12 mouse cellular contexts compared by ENCODE assay signal in the genomic region with DNA sequence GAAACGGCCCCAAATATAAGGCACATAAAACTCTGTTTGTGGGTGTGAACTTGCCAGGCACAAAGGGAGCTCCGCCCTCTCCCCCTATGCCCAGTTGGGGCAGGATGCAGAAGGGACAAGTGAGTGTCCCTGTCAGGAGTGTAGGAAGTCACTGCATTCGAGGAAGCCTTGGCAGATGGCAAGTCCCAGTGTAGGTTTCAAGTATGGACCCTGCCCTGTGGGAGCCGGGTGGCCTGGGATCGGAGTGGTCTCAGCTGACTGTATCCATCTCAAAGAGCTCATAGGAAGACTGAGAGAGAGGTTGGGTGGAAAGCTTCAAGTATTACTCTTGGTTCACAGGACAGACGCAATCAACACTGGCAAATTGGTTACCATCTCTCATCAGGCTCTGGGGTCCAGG. TPM values are rescaled to one million over a fixed set of nuclear protein-coding genes. Genes with fewer than 3 reads are reported as not detected.
A peak's percentile ranks its signal among the peaks of the same experiment; 100 is the strongest.
DNase-seq lines count a peak whose midpoint lies in the region; ATAC-seq and TF ChIP-seq lines count a peak whose summit lies in the region.
"Had no signal": no experiment of that assay in that cellular context is flagged by ENCODE, and none has a peak within 500 bp of the region (broad histone marks: within the 10 kb centered on the region; RNA-seq: fewer than 3 reads in every experiment).

No protein-coding gene starts in this region.

- H3K9ac ChIP-seq in stomach, embryonic 16.5 days (ENCODE audit: low read length): no peak overlapping the region
- no peak overlapping the region for H3K9ac ChIP-seq in stomach, postnatal 0 days (ENCODE audit: low read length)
- H3K9ac ChIP-seq in hindbrain, embryonic 14.5 days: peak overlapping the region; percentile 0; the same call in 1 of the 2 replicates
- H3K9ac ChIP-seq in midbrain, embryonic 13.5 days (replicated peaks): no peak overlapping the region
- H3K9ac ChIP-seq: liver, embryonic 12.5 days had no signal

- H3K4me3 ChIP-seq in stomach, embryonic 16.5 days (replicated peaks; ENCODE audit: low read length): no peak overlapping the region
- H3K4me3 ChIP-seq in stomach, postnatal 0 days (ENCODE audit: low read depth, low read length): no peak overlapping the region
- no peak overlapping the region for H3K4me3 ChIP-seq in hindbrain, embryonic 14.5 days (replicated peaks; ENCODE audit: low read length)
- H3K4me3 ChIP-seq in midbrain, embryonic 13.5 days (replicated peaks): no peak overlapping the region
- H3K4me3 ChIP-seq: liver, embryonic 12.5 days had no signal

- ATAC-seq in stomach, embryonic 16.5 days (ENCODE audit: insufficient read depth, low FRiP score): no peak
- no peak for ATAC-seq in stomach, postnatal 0 days (ENCODE audit: low FRiP score, low TSS enrichment)
- no peak for ATAC-seq in hindbrain, embryonic 14.5 days (ENCODE audit: low FRiP score)
- peak; percentile 16; the same call in 1 of the 2 replicates for ATAC-seq in midbrain, embryonic 13.5 days
- ATAC-seq: liver, embryonic 12.5 days; Patski had no signal

- H3K4me1 ChIP-seq in stomach, embryonic 16.5 days (ENCODE audit: control insufficient read depth, insufficient read depth, low read length): peaks cover 14% of the 10 kb centered on the region; the same call in 1 of the 2 replicates
- no peaks in the 10 kb centered on the region for H3K4me1 ChIP-seq in stomach, postnatal 0 days (replicated peaks; ENCODE audit: control insufficient read depth, insufficient read depth)
- peaks cover 45% of the 10 kb centered on the region for H3K4me1 ChIP-seq in hindbrain, embryonic 14.5 days (replicated peaks; ENCODE audit: control insufficient read depth, insufficient read depth, low read length)
- H3K4me1 ChIP-seq in midbrain, embryonic 13.5 days (replicated peaks): peaks cover 75% of the 10 kb centered on the region
- H3K4me1 ChIP-seq: liver, embryonic 12.5 days had no signal

- H3K9me3 ChIP-seq in stomach, embryonic 16.5 days (replicated peaks; ENCODE audit: control insufficient read depth, low read length): no peaks in the 10 kb centered on the region
- no peaks in the 10 kb centered on the region for H3K9me3 ChIP-seq in stomach, postnatal 0 days (ENCODE audit: control insufficient read depth, low read length)
- no peaks in the 10 kb centered on the region for H3K9me3 ChIP-seq in hindbrain, embryonic 14.5 days (ENCODE audit: control insufficient read depth, low read length)
- H3K9me3 ChIP-seq in midbrain, embryonic 13.5 days: 0 out of 2 replicates have a peak, but pooled peaks cover 1% of the 10 kb centered on the region
- H3K9me3 ChIP-seq: liver, embryonic 12.5 days had no signal

- no peak for TF ChIP-seq EP300 in stomach, postnatal 0 days (optimal IDR thresholded peaks at IDR 0.05)

- TF ChIP-seq CTCF in stomach, postnatal 0 days (IDR thresholded peaks at IDR 0.05; ENCODE audit: low read depth): no peak

- WGBS in stomach, embryonic 16.5 days: 72% methylated on average over 6 of the region's 6 CpGs
- 74% methylated on average over 6 of the region's 6 CpGs for WGBS in stomach, postnatal 0 days
- WGBS in hindbrain, embryonic 14.5 days: 27% methylated on average over 6 of the region's 6 CpGs
- 40% methylated on average over 6 of the region's 6 CpGs for WGBS in midbrain, embryonic 13.5 days

- H3K27me3 ChIP-seq in stomach, embryonic 16.5 days (ENCODE audit: control insufficient read depth, insufficient read depth, low read length): no peaks in the 10 kb centered on the region
- H3K27me3 ChIP-seq in stomach, postnatal 0 days (ENCODE audit: control insufficient read depth, insufficient read depth, low read length): no peaks in the 10 kb centered on the region
- no peaks in the 10 kb centered on the region for H3K27me3 ChIP-seq in hindbrain, embryonic 14.5 days (ENCODE audit: control insufficient read depth, insufficient read depth, low read length)
- H3K27me3 ChIP-seq in midbrain, embryonic 13.5 days: no peaks in the 10 kb centered on the region

- H3K4me2 ChIP-seq in stomach, embryonic 16.5 days (ENCODE audit: low read depth, low read length): no peak overlapping the region
- no peak overlapping the region for H3K4me2 ChIP-seq in stomach, postnatal 0 days (replicated peaks; ENCODE audit: low read depth)
- no peak overlapping the region for H3K4me2 ChIP-seq in hindbrain, embryonic 14.5 days (replicated peaks)
- 0 out of 2 replicates have a peak overlapping the region, but pooled peaks have one; percentile 42 for H3K4me2 ChIP-seq in midbrain, embryonic 13.5 days (replicated peaks)
- H3K4me2 ChIP-seq: liver, embryonic 12.5 days had no signal

- DNase-seq in stomach, postnatal 0 days (ENCODE audit: low spot score): no peak
- DNase-seq in hindbrain, embryonic 14.5 days (ENCODE audit: low spot score): no peak
- no peak for DNase-seq in adrenal gland, adult 8-10 months
- no peak for DNase-seq in cerebellum, adult 9-10 months
- no peak for DNase-seq in thymus, adult 18-20 months
- DNase-seq: kidney, adult 8-10 months had no signal

- no peaks in the 10 kb centered on the region for H3K36me3 ChIP-seq in stomach, embryonic 16.5 days (ENCODE audit: control insufficient read depth, insufficient read depth, low read length)
- no peaks in the 10 kb centered on the region for H3K36me3 ChIP-seq in stomach, postnatal 0 days (ENCODE audit: control insufficient read depth, insufficient read depth, low read length)
- no peaks in the 10 kb centered on the region for H3K36me3 ChIP-seq in hindbrain, embryonic 14.5 days (replicated peaks; ENCODE audit: control insufficient read depth, insufficient read depth)
- no peaks in the 10 kb centered on the region for H3K36me3 ChIP-seq in midbrain, embryonic 13.5 days
- H3K36me3 ChIP-seq: liver, embryonic 12.5 days had no signal

- H3K27ac ChIP-seq in stomach, embryonic 16.5 days (ENCODE audit: low read length): 0 out of 2 replicates have a peak overlapping the region, but pooled peaks have one; percentile 2
- no peak overlapping the region for H3K27ac ChIP-seq in stomach, postnatal 0 days (replicated peaks)
- peak overlapping the region; percentile 89 for H3K27ac ChIP-seq in hindbrain, embryonic 14.5 days
- peak overlapping the region; percentile 95 for H3K27ac ChIP-seq in midbrain, embryonic 13.5 days
- H3K27ac ChIP-seq: liver, embryonic 12.5 days had no signal

RNA-seq across cellular contexts. Expression of gene Ccdc182, which starts 17.9 kb away (rescaled TPM):
- not detected in 2 replicates for polyA plus RNA-seq in stomach, embryonic 16.5 days (2015; fragmentation: Nextera tagmentation; extraction: Ambion mirVana)
- not detected in 2 replicates for polyA plus RNA-seq in stomach, postnatal 0 days (2015; fragmentation: Nextera tagmentation; extraction: Ambion mirVana)
- polyA plus RNA-seq in hindbrain, embryonic 14.5 days (2014; fragmentation: Nextera tagmentation; extraction: Ambion mirVana): 0.37 TPM in 1 of 2 replicates, not detected in the other
- 0.82 and 1.6 TPM in 2 replicates for polyA plus RNA-seq in midbrain, embryonic 13.5 days (2015; fragmentation: Nextera tagmentation; extraction: Ambion mirVana)
- under 1 TPM in 1 of 4 experiments, not detected in 3; 0.40 TPM for total RNA-seq in adrenal gland, adult 8-10 months (2022)
- total RNA-seq: adrenal gland, postnatal 10 days; heart, postnatal 10 days had no signal
- polyA plus RNA-seq: Patski had no signal
